Mouse (Mus musculus) CH12.LX (cell line): ENCODE measurements around the gene Cobl. TPM values are rescaled to one million over a fixed set of nuclear protein-coding genes. Genes with fewer than 3 reads are reported as not detected.
A peak's percentile ranks its signal among the peaks of the same experiment; 100 is the strongest.

Experiments
- DNase-seq: peaks from one replicate; pipeline ENCODE4 v3.0.0-alpha.2; 2013; ENCODE audit errors: extremely low read depth
- H3K27ac ChIP-seq: 2 replicates; pipeline ENCODE4 v1.5.1; 2012; ENCODE audit warnings: low read depth, mild to moderate bottlenecking, control low read depth, moderate library complexity; ENCODE audit not compliant: insufficient read depth
- H3K27me3 ChIP-seq: replicated peaks from 2 replicates; pipeline ENCODE3; 2012; ENCODE audit warnings: inconsistent platforms
- H3K36me3 ChIP-seq, 2 experiments: replicated peaks in 1 of 2; 2 replicates each; pipeline versions ENCODE3 to v1.6.1; 2012; ENCODE audit warnings: inconsistent platforms in 1 of 2, low read length in 1 of 2, mild to moderate bottlenecking in 1 of 2, mixed read lengths in 1 of 2, moderate library complexity in 1 of 2; ENCODE audit not compliant: control insufficient read depth in 1 of 2, insufficient read depth in 1 of 2
- H3K4me1 ChIP-seq, 2 experiments: 2 replicates each; pipeline ENCODE4 v1.6.1; 2012; ENCODE audit warnings: inconsistent platforms in 1 of 2, moderate library complexity in 1 of 2; ENCODE audit not compliant: insufficient read depth in 2 of 2, control insufficient read depth in 1 of 2
- H3K4me2 ChIP-seq: 2 replicates; pipeline ENCODE4 v1.6.1; 2012; ENCODE audit warnings: low read depth, mild to moderate bottlenecking, control low read depth; ENCODE audit not compliant: poor library complexity, insufficient read depth, severe bottlenecking
- H3K4me3 ChIP-seq, 3 experiments: fragments of 150-350 bp in 1 of 3; sonication (generic) in 1 of 3; replicated peaks in 1 of 3; 2 replicates each; pipeline versions ENCODE3 to v1.5.1; 2011 to 2012; ENCODE audit warnings: low read depth in 2 of 3, low read length in 2 of 3, mild to moderate bottlenecking in 2 of 3, moderate library complexity in 2 of 3, control low read depth in 1 of 3, improper control_type of control experiment in 1 of 3, inconsistent platforms in 1 of 3, mixed read lengths in 1 of 3; ENCODE audit not compliant: poor library complexity in 1 of 3
- H3K79me2 ChIP-seq: replicated peaks from 2 replicates; pipeline ENCODE4 v1.6.1; 2012; ENCODE audit warnings: mild to moderate bottlenecking, moderate library complexity; ENCODE audit not compliant: control insufficient read depth, poor library complexity, insufficient read depth, severe bottlenecking; ENCODE audit errors: extremely low read depth
- H3K9ac ChIP-seq: 2 replicates; pipeline ENCODE4 v1.6.1; 2012; ENCODE audit warnings: low read depth, mild to moderate bottlenecking, control low read depth, moderate library complexity; ENCODE audit not compliant: insufficient read depth
- H3K9me3 ChIP-seq: replicated peaks from 2 replicates; pipeline ENCODE3; 2012; ENCODE audit warnings: low read length, inconsistent platforms, mixed read lengths
- CHD1 ChIP-seq: IDR thresholded peaks from 2 replicates; pipeline ENCODE4 v1.6.1; 2012; ENCODE audit warnings: low read depth, low read length, improper control_type of control experiment, inconsistent platforms
- CHD2 ChIP-seq: IDR thresholded peaks from 2 replicates; pipeline ENCODE4 v1.6.1; 2011; ENCODE audit warnings: low read length, improper control_type of control experiment
- EP300 ChIP-seq: IDR thresholded peaks from 2 replicates; pipeline ENCODE4 v1.6.1; 2011; ENCODE audit warnings: low read length, improper control_type of control experiment
- GABPA ChIP-seq: IDR thresholded peaks from 2 replicates; pipeline ENCODE4 v1.6.1; 2012; ENCODE audit warnings: low read depth, low read length, improper control_type of control experiment, inconsistent platforms; ENCODE audit not compliant: insufficient replicate concordance
- HCFC1 ChIP-seq: IDR thresholded peaks from 2 replicates; pipeline ENCODE4 v1.6.1; 2012; ENCODE audit warnings: low read depth, mild to moderate bottlenecking, inconsistent platforms, low read length, improper control_type of control experiment
- IRF4 ChIP-seq: IDR thresholded peaks from 2 replicates; pipeline ENCODE4 v1.6.1; 2014; ENCODE audit warnings: low read depth, mild to moderate bottlenecking, inconsistent platforms, low read length, improper control_type of control experiment
- JUN ChIP-seq: IDR thresholded peaks from 2 replicates; pipeline ENCODE4 v1.6.1; 2011; ENCODE audit warnings: low read depth, mild to moderate bottlenecking, low read length, improper control_type of control experiment, moderate library complexity; ENCODE audit not compliant: insufficient read depth
- JUND ChIP-seq: conservative IDR thresholded peaks from 2 replicates; pipeline ENCODE4 v1.6.1; 2011; ENCODE audit warnings: low read depth, low read length, improper control_type of control experiment
- KAT2A ChIP-seq: IDR thresholded peaks from 2 replicates; pipeline ENCODE4 v1.6.1; 2012; ENCODE audit warnings: low read length, improper control_type of control experiment, inconsistent platforms; ENCODE audit not compliant: insufficient replicate concordance
- MAX ChIP-seq: IDR thresholded peaks from 2 replicates; pipeline ENCODE4 v1.6.1; 2011; ENCODE audit warnings: low read length, improper control_type of control experiment
- MEF2A ChIP-seq: IDR thresholded peaks from 2 replicates; pipeline ENCODE4 v1.6.1; 2014; ENCODE audit warnings: low read depth, mild to moderate bottlenecking, inconsistent platforms, low read length, improper control_type of control experiment, borderline replicate concordance
- MXI1 ChIP-seq: IDR thresholded peaks from 2 replicates; pipeline ENCODE4 v1.6.1; 2011; ENCODE audit warnings: mild to moderate bottlenecking, low read depth, low read length, improper control_type of control experiment
- MYC ChIP-seq: IDR thresholded peaks from 2 replicates; pipeline ENCODE4 v1.6.1; 2011; ENCODE audit warnings: low read depth, mild to moderate bottlenecking, improper control_type of control experiment, low read length
- NRF1 ChIP-seq: IDR thresholded peaks from 2 replicates; pipeline ENCODE4 v1.6.1; 2014; ENCODE audit warnings: low read depth, mild to moderate bottlenecking, inconsistent platforms, low read length, improper control_type of control experiment, moderate library complexity
- PAX5 ChIP-seq: IDR thresholded peaks from 2 replicates; pipeline ENCODE4 v1.6.1; 2012; ENCODE audit warnings: low read length, inconsistent platforms, mixed read lengths
- POLR2AphosphoS2 ChIP-seq: IDR thresholded peaks from 2 replicates; pipeline ENCODE4 v1.6.1; 2011; ENCODE audit warnings: low read depth, low read length, improper control_type of control experiment
- RAD21 ChIP-seq: IDR thresholded peaks from 2 replicates; pipeline ENCODE4 v1.6.1; 2011; ENCODE audit warnings: low read depth, mild to moderate bottlenecking, low read length, improper control_type of control experiment, moderate library complexity
- RCOR1 ChIP-seq: conservative IDR thresholded peaks from 2 replicates; pipeline ENCODE4 v1.6.1; 2012; ENCODE audit warnings: low read depth, mild to moderate bottlenecking, inconsistent platforms, low read length, improper control_type of control experiment
- SIN3A ChIP-seq: IDR thresholded peaks from 2 replicates; pipeline ENCODE4 v1.6.1; 2012; ENCODE audit warnings: low read length, improper control_type of control experiment, inconsistent platforms
- SMC3 ChIP-seq: IDR thresholded peaks from 2 replicates; pipeline ENCODE4 v1.6.1; 2011; ENCODE audit warnings: low read depth, low read length, improper control_type of control experiment
- TBP ChIP-seq: conservative IDR thresholded peaks from 2 replicates; pipeline ENCODE4 v1.6.1; 2011; ENCODE audit warnings: low read depth, low read length, improper control_type of control experiment
- TCF12 ChIP-seq: IDR thresholded peaks from 2 replicates; pipeline ENCODE4 v1.6.1; 2014; ENCODE audit warnings: low read depth, mild to moderate bottlenecking, inconsistent platforms, low read length, improper control_type of control experiment
- USF1 ChIP-seq: IDR thresholded peaks from 2 replicates; pipeline ENCODE4 v1.6.1; 2014; ENCODE audit warnings: low read depth, mild to moderate bottlenecking, inconsistent platforms, low read length, improper control_type of control experiment
- USF2 ChIP-seq: conservative IDR thresholded peaks from 2 replicates; pipeline ENCODE4 v1.6.1; 2011; ENCODE audit warnings: low read depth, low read length, improper control_type of control experiment
- dilution Hi-C: fragments of 300-500 bp; cut with MboI; formaldehyde crosslinking; loops from 2 replicates; pipeline ENCODE4 v1.14.3; 2020; ENCODE audit warnings: low sequenced_read_pairs; ENCODE audit not compliant: extremely low pct_unique_long_range_greater_than_20kb, extremely low pct_ligation_motif_present
- in situ Hi-C: fragments of 300-500 bp; cut with MboI; formaldehyde crosslinking; loops from 3 replicates; pipeline ENCODE4 v1.14.3; 2019; ENCODE audit warnings: low sequenced_read_pairs, low pct_ligation_motif_present, low pct_unique_long_range_greater_than_20kb, mixed read lengths
- polyA plus RNA-seq: library from polyadenylated mRNA; unstranded; fragments of >175 nt; gene quantifications from 2 replicates; pipeline ENCODE4 v1.2.1, GENCODE M21; 2012; ENCODE audit warnings: low read depth; ENCODE audit not compliant: insufficient read length
- total RNA-seq, 2 experiments: library from RNA; depleted of rRNA; stranded (reverse); fragments of 300-350 nt in 1 of 2; fragments of >200 nt in 1 of 2; gene quantifications; 2 replicates each; pipeline ENCODE4 v1.2.3; 2012 to 2014

Gene Cobl
- total and polyA plus RNA-seq, 3 experiments: 0.06 to 0.13 TPM; not detected in 1

DNA sequence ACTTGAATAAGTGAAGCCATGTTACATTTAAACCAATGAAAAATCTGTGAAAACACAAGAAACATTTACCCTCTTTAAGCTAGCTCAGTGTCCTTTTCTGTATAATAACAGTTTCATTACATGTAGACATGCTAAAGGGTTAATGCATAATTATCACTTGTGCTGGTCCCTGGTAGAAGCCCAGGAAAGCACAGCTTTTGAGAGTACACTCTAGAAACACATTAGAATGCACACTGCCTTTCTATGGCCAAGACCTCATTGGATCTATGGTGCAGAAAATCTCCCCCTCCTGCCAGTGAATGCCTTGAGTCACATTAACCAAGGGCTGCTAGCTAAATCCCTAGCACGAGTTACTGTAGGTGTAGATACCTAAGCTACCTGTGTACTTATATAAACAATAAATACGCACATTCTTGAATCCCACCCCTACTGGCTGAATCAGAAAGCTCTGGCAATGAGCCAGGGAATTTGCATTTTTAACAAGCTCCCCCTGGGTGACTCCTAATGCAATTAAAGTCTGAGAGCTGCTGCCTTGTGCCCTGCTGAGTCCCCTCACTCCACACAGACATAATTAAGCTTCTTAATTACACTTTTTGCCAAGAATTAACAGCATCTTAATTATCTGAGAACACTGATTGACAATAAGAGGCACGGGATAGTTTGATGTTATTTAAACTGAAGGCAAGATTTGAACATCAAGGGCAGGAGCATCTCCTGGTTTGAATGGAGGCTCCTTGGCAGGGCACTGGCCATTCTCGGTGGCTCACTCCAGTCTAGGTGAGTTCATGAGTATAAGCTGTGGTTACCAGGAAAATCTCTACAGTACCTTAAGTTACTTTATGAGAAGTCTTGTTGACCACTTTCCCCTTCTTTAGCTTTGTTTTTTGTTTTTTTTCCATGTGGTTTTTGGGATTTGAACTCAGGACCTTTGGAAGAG lies 244.9 kb downstream of the Cobl start:
- no peaks in the 10 kb centered on the region for H3K9me3 ChIP-seq
- dilution Hi-C loops (no loop called here), in situ Hi-C loops (loop anchor here (25.0 kb wide), 1 partner anchor 408 kb away; the partner anchor contains the start of gene Fignl1)
- no peak overlapping the region for H3K27ac ChIP-seq
- peaks cover 0 to 1% of the 10 kb centered on the region in 2 experiments; a peak in 2 of 4 replicates for H3K4me1 ChIP-seq
- H3K9ac ChIP-seq: no peak overlapping the region
- TF ChIP-seq JUN (no peak), CHD1 (no peak), PAX5 (no peak), IRF4 (no peak), MEF2A (no peak), JUND (no peak), HCFC1 (no peak), SIN3A (no peak), SMC3 (no peak), USF1 (no peak), POLR2AphosphoS2 (no peak), RAD21 (no peak), NRF1 (no peak), TCF12 (no peak), MAX (no peak)
- no peaks in the 10 kb centered on the region for H3K27me3 ChIP-seq
- H3K79me2 ChIP-seq: no peaks in the 10 kb centered on the region
- no peak overlapping the region for H3K4me3 ChIP-seq
- no peak for DNase-seq
- no peaks in the 10 kb centered on the region for H3K36me3 ChIP-seq
- no peak overlapping the region for H3K4me2 ChIP-seq

GRCm38 (mm10) chr11:12216897-12217296 lies 247.9 kb downstream of the Cobl start:
- dilution Hi-C loops (no loop called here), in situ Hi-C loops (loop anchor here (25.0 kb wide), 1 partner anchor 405 kb away; the partner anchor contains the start of gene Fignl1)
- DNase-seq: peak; percentile 14
- Histone ChIP-seq H3K79me2 (no peaks in the 10 kb centered on the region), H3K4me3 (no peak overlapping the region), H3K4me2 (no peak overlapping the region), H3K36me3 (no peaks in the 10 kb centered on the region), H3K27me3 (no peaks in the 10 kb centered on the region), H3K4me1 (peaks cover 0 to 19% of the 10 kb centered on the region in 2 experiments; a peak in 2 of 4 replicates), H3K9me3 (no peaks in the 10 kb centered on the region), H3K9ac (no peak overlapping the region), H3K27ac (no peak overlapping the region)
- TF ChIP-seq RCOR1 (no peak), EP300 (no peak), IRF4 (no peak), JUN (no peak), KAT2A (no peak), SMC3 (no peak), MYC (no peak), MXI1 (no peak), NRF1 (no peak), GABPA (no peak), HCFC1 (no peak), TBP (no peak), USF2 (no peak), CHD2 (no peak)
